Mouse (Mus musculus): ENCODE measurements around the gene Rhbdd2. TPM values are rescaled to one million over a fixed set of nuclear protein-coding genes. Genes with fewer than 3 reads are reported as not detected.

Rhbdd2 gene
- polyA plus RNA-seq, 1 experiment: 23.3 TPM

DNA sequence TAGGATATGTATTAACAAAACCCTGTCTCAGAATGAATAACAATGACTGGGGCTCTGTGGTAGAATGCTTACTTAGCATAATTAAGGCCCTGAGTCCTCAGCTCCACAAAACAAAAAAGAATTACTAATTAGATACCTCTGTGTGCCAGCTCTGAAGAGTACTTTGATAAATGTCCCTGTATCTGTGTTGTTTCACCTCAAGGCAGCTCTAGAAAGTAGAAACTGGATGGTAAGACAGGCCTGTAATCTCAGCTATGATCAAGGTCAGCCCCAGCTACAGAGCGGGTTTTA lies 11.1 kb downstream of the Rhbdd2 start:
- Histone ChIP-seq H3K4me1 (ENCODE audit: control insufficient read depth, insufficient read depth, low read length) (no peaks in the 10 kb centered on the region), H3K4me3 (ENCODE audit: insufficient read depth, low read length) (no peak overlapping the region), H3K27ac (ENCODE audit: insufficient read depth, low read length) (no peak overlapping the region)
- TF ChIP-seq POLR2A (IDR thresholded peaks at IDR 0.05; ENCODE audit: low read depth, low read length) (no peak), CTCF (IDR thresholded peaks at IDR 0.05; ENCODE audit: borderline replicate concordance, insufficient read depth, low read length) (no peak)

DNA sequence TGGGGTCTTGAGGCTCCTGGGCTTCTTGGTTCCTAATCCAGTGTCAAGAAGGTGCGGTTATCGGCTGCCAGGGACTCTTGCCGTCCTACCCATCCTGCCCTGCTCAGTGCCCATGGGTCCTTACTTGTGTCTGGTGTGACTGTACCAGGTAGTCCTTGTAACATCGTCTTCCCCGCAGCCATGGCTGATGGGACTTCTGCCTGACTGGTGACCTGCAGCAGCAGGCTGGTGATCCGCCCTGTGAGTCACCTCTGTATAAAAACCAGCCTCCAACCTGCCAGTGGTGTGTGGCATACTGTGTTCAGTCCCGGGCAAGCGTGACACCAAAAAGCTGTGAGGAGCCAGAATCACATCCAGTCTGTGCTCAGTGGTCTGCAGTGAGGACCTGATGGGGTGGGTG lies 11.5 kb downstream of the Rhbdd2 start:
- no peak for TF ChIP-seq POLR2A (IDR thresholded peaks at IDR 0.05; ENCODE audit: low read depth, low read length)
- no peak for TF ChIP-seq CTCF (IDR thresholded peaks at IDR 0.05; ENCODE audit: borderline replicate concordance, insufficient read depth, low read length)
- H3K4me1 ChIP-seq (ENCODE audit: control insufficient read depth, insufficient read depth, low read length): no peaks in the 10 kb centered on the region
- H3K4me3 ChIP-seq (ENCODE audit: insufficient read depth, low read length): no peak overlapping the region
- no peak overlapping the region for H3K27ac ChIP-seq (ENCODE audit: insufficient read depth, low read length)

DNA sequence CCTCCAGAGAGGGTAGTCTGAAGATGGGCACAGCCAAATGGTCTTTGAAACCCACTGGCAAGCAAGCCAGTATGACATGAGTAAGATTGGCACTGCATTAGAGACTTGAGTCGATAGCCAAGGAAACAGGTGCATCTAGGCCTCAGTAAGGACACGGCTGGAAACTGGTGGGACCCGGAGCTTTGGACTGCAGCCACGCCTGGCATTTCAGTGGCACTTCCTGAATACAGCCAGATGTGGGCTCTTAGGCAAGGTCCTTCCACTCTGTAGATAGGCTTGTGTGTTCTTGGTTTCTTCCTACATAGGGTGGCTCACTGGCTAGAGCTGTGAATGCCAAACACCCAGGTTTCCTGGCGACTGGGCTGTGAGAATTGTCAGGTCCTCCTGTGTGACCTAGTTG lies 12.9 kb downstream of the Rhbdd2 start:
- Histone ChIP-seq H3K27ac (ENCODE audit: insufficient read depth, low read length) (no peak overlapping the region), H3K4me1 (ENCODE audit: control insufficient read depth, insufficient read depth, low read length) (no peaks in the 10 kb centered on the region), H3K4me3 (ENCODE audit: insufficient read depth, low read length) (no peak overlapping the region)
- no peak for TF ChIP-seq POLR2A (IDR thresholded peaks at IDR 0.05; ENCODE audit: low read depth, low read length)
- no peak for TF ChIP-seq CTCF (IDR thresholded peaks at IDR 0.05; ENCODE audit: borderline replicate concordance, insufficient read depth, low read length)

DNA sequence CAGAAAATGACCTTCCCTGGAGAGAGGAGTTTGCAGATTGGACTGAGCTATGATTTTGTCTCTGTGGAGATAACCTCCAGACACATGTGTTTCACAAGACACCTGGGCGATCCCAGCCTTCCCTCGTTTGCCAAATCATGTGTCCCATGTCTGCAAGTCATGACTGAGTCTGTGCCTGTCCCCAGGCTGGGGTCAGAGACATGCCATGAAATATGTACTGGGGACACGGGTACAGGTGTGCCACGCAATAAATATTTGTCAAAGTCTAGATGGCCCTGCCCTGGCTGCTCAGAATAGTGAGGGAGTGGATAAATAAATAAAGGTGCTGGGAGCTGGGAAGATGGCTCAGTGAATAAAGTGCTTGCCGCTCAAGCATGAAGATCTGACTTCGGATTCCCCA lies 13.6 kb downstream of the Rhbdd2 start:
- no peak overlapping the region for H3K27ac ChIP-seq (ENCODE audit: insufficient read depth, low read length)
- H3K4me1 ChIP-seq (ENCODE audit: control insufficient read depth, insufficient read depth, low read length): no peaks in the 10 kb centered on the region
- TF ChIP-seq POLR2A (IDR thresholded peaks at IDR 0.05; ENCODE audit: low read depth, low read length) (no peak), CTCF (IDR thresholded peaks at IDR 0.05; ENCODE audit: borderline replicate concordance, insufficient read depth, low read length) (no peak)
- no peak overlapping the region for H3K4me3 ChIP-seq (ENCODE audit: insufficient read depth, low read length)

DNA sequence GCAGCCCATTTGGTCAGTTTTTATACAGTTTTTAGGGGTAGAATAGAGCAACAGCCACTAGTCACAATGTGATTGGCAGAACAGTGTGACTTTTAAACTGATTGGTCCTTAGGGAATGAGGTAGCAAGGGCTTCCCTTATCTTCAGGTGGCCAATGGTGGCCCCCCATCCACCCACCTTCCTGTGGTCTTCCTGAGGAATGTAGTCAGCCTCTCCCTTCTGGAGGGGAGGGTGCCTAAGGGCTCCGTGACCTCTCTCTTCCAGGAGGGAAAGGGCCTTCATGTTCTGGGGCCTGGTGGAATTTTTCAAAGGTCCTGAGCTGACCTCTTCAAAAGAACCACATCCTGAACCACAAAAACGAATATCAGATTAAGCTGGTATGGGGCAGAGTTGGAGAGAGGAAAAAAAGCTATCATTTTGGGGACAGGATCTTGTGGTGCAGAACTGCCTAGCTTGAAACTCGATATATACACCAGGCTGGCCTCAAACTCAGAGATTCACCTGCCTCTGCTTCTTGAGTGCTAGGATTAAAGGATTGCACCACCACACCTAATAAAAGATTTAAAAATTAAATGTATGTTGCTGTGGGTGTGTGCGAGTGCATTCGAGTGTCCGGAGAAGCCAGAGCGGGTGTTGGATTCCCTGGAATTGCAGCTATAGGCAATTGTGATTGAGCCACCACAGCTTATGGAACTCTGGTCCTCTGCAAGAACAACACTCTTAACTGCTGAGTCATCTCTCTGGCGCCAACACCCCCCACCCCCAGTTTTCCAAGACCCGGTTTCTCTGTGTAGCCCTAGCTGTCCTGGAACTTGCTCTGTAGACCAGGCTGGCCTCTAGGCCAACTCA lies 16.3 kb downstream of the Rhbdd2 start:
- H3K4me3 ChIP-seq (ENCODE audit: insufficient read depth, low read length): no peak overlapping the region
- peak overlapping the region; percentile 36; the same call in 1 of the 2 replicates for H3K27ac ChIP-seq (ENCODE audit: insufficient read depth, low read length)
- H3K4me1 ChIP-seq (ENCODE audit: control insufficient read depth, insufficient read depth, low read length): 0 out of 2 replicates have a peak, but pooled peaks cover 3% of the 10 kb centered on the region
- TF ChIP-seq POLR2A (IDR thresholded peaks at IDR 0.05; ENCODE audit: low read depth, low read length): no peak
- TF ChIP-seq CTCF (IDR thresholded peaks at IDR 0.05; ENCODE audit: borderline replicate concordance, insufficient read depth, low read length): no peak

DNA sequence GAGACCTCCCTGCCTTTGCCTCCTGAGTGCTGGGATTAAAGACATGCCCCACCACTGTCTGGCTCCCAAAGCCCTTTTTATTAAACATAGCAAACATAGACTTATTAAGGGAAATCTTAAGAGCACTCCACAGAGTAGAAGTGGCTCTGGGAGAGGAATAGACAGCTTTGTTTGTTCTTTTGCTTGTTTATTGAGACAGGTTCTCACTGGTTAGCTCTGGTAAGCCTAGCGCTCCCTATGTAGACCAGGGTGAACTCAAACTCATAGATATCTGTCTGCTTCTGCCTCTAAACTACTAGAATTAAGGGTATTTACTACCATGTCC lies 16.9 kb downstream of the Rhbdd2 start:
- Histone ChIP-seq H3K4me3 (ENCODE audit: insufficient read depth, low read length) (no peak overlapping the region), H3K4me1 (ENCODE audit: control insufficient read depth, insufficient read depth, low read length) (0 out of 2 replicates have a peak, but pooled peaks cover 3% of the 10 kb centered on the region), H3K27ac (ENCODE audit: insufficient read depth, low read length) (peak overlapping the region; percentile 36; the same call in 1 of the 2 replicates)
- no peak for TF ChIP-seq POLR2A (IDR thresholded peaks at IDR 0.05; ENCODE audit: low read depth, low read length)
- TF ChIP-seq CTCF (IDR thresholded peaks at IDR 0.05; ENCODE audit: borderline replicate concordance, insufficient read depth, low read length): no peak

DNA sequence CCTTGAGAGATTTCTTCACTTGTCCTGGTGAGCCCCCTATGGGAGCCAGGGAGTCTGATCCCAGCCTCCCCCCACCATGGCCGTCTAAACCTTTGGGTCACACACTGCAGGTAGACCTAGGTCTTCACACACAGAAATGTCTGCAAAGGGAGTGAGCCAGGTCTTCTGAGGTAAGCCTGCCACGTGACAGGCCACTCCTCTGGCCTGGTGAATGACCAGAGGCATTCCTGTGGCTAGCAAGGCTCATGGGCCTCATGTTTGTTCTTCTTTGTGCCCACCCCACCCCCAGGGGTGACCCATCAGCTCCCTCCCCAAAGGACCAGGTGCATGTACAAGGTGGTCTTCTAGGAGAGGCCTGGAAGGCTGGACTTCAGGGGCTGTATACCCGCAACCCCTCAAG lies 19.1 kb downstream of the Rhbdd2 start:
- TF ChIP-seq CTCF (IDR thresholded peaks at IDR 0.05; ENCODE audit: borderline replicate concordance, insufficient read depth, low read length) (no peak), POLR2A (IDR thresholded peaks at IDR 0.05; ENCODE audit: low read depth, low read length) (no peak)
- Histone ChIP-seq H3K4me3 (ENCODE audit: insufficient read depth, low read length) (no peak overlapping the region), H3K4me1 (ENCODE audit: control insufficient read depth, insufficient read depth, low read length) (0 out of 2 replicates have a peak, but pooled peaks cover 3% of the 10 kb centered on the region), H3K27ac (ENCODE audit: insufficient read depth, low read length) (no peak overlapping the region)

DNA sequence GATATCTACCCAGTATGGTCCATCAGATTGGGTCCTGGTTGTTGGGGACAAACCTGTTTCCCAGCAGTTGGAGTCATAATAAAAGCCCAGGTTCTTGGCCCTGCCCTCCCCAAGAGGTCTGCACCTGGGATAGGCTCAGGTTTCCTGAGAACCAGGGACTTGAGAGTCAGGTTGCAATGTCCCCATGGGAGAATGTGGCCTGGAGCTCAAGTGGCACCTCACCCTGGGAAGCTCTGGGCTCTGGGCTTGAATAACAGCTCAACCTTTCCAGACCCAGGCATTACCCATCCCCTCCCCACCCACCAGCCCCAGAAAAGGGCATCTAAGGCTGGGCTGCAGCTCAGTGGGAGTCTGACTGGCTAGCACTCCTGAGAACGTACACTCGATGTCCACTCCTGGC lies 20.8 kb downstream of the Rhbdd2 start:
- 0 out of 2 replicates have a peak, but pooled peaks cover 3% of the 10 kb centered on the region for H3K4me1 ChIP-seq (ENCODE audit: control insufficient read depth, insufficient read depth, low read length)
- no peak overlapping the region for H3K27ac ChIP-seq (ENCODE audit: insufficient read depth, low read length)
- no peak for TF ChIP-seq CTCF (IDR thresholded peaks at IDR 0.05; ENCODE audit: borderline replicate concordance, insufficient read depth, low read length)
- TF ChIP-seq POLR2A (IDR thresholded peaks at IDR 0.05; ENCODE audit: low read depth, low read length): no peak
- no peak overlapping the region for H3K4me3 ChIP-seq (ENCODE audit: insufficient read depth, low read length)

DNA sequence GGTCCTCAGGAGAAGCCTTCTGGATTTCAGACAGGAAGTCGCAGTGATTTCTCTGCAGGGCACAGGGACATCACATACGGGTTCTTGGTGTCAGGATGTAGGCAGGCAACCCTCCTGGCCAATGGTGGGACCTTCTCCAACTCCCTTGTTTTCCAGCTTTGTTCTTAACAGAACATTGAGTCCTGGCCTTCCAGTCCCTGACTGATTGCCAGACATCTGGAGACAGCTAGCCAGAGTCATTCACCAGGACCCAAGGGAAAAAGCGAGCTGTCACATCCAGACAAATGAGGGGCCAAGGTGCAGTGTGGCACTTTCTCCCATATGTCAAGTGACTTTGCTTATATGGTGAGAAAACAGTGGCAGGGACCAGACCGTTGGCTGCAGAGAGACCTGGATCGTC lies 23.6 kb downstream of the Rhbdd2 start:
- Histone ChIP-seq H3K4me1 (ENCODE audit: control insufficient read depth, insufficient read depth, low read length) (0 out of 2 replicates have a peak, but pooled peaks cover 3% of the 10 kb centered on the region), H3K4me3 (ENCODE audit: insufficient read depth, low read length) (no peak overlapping the region), H3K27ac (ENCODE audit: insufficient read depth, low read length) (no peak overlapping the region)
- TF ChIP-seq CTCF (IDR thresholded peaks at IDR 0.05; ENCODE audit: borderline replicate concordance, insufficient read depth, low read length) (no peak), POLR2A (IDR thresholded peaks at IDR 0.05; ENCODE audit: low read depth, low read length) (no peak)

DNA sequence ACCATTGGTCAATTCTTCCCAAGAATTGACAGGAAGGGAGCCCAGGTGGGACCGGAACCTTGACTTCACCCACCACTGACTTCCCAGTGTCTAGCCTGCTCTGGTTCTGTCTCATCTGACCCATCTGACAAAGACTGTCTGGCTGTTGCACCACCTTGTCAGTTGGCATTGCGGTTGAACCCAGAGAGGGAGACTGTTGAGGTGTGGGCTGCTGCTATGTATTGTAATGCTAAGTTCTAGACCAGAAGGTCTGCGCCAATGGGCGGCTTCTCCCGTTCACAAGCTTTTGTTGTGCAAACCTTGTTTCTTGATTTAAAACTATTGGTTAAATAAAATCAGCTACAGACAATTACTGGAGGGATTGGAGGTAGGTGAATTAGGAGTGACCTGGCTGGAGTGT lies 24.7 kb downstream of the Rhbdd2 start:
- H3K4me3 ChIP-seq (ENCODE audit: insufficient read depth, low read length): no peak overlapping the region
- no peak overlapping the region for H3K27ac ChIP-seq (ENCODE audit: insufficient read depth, low read length)
- H3K4me1 ChIP-seq (ENCODE audit: control insufficient read depth, insufficient read depth, low read length): no peaks in the 10 kb centered on the region
- TF ChIP-seq CTCF (IDR thresholded peaks at IDR 0.05; ENCODE audit: borderline replicate concordance, insufficient read depth, low read length): no peak
- no peak for TF ChIP-seq POLR2A (IDR thresholded peaks at IDR 0.05; ENCODE audit: low read depth, low read length)
